Mouse (Mus musculus) MEL (cell line): ENCODE data around the gene Cttn. TPM values are rescaled to one million over a fixed set of nuclear protein-coding genes. Genes with fewer than 3 reads are reported as not detected.

Source experiments
- DNase-seq: peaks from one replicate; pipeline ENCODE4 v3.0.0; 2011; ENCODE audit warnings: low read depth, low spot score
- H3K27ac ChIP-seq: 2 replicates; pipeline ENCODE4 v1.5.1; 2012; ENCODE audit warnings: low read depth, mild to moderate bottlenecking, control low read depth, low read length, moderate library complexity; ENCODE audit not compliant: control insufficient read depth
- H3K27me3 ChIP-seq, 2 experiments: fragments of 150-350 bp in 1 of 2; sonication (generic) in 1 of 2; 2 replicates each; pipeline ENCODE4 v1.6.1; 2012; ENCODE audit warnings: low read length in 2 of 2, mild to moderate bottlenecking in 2 of 2, improper control_type of control experiment in 1 of 2, moderate library complexity in 1 of 2; ENCODE audit not compliant: insufficient read depth in 2 of 2, control insufficient read depth in 1 of 2
- H3K36me3 ChIP-seq, 2 experiments: 2 replicates each; pipeline ENCODE4 v1.6.1; 2012 to 2014; ENCODE audit warnings: low read length in 2 of 2, improper control_type of control experiment in 1 of 2, inconsistent platforms in 1 of 2, mild to moderate bottlenecking in 1 of 2; ENCODE audit not compliant: insufficient read depth in 2 of 2, control insufficient read depth in 1 of 2
- H3K4me1 ChIP-seq, 2 experiments: fragments of 150-350 bp in 1 of 2; sonication (generic) in 1 of 2; 2 replicates each; pipeline ENCODE4 v1.6.1; 2012; ENCODE audit warnings: low read length in 2 of 2, improper control_type of control experiment in 1 of 2, mild to moderate bottlenecking in 1 of 2; ENCODE audit not compliant: insufficient read depth in 2 of 2, control insufficient read depth in 1 of 2
- H3K4me3 ChIP-seq, 2 experiments: fragments of 150-350 bp in 1 of 2; sonication (generic) in 1 of 2; 2 replicates each; pipeline ENCODE4 v1.5.1; 2012; ENCODE audit warnings: low read depth in 2 of 2, low read length in 2 of 2, mild to moderate bottlenecking in 2 of 2, moderate library complexity in 2 of 2, control low read depth in 1 of 2, improper control_type of control experiment in 1 of 2; ENCODE audit not compliant: control insufficient read depth in 1 of 2, insufficient read depth in 1 of 2
- H3K79me2 ChIP-seq: 2 replicates; pipeline ENCODE4 v1.6.1; 2012; ENCODE audit warnings: mild to moderate bottlenecking, low read length, moderate library complexity; ENCODE audit not compliant: control insufficient read depth, poor library complexity, insufficient read depth
- H3K9ac ChIP-seq: 2 replicates; pipeline ENCODE4 v1.6.1; 2012; ENCODE audit warnings: low read depth, mild to moderate bottlenecking, control low read depth, low read length, moderate library complexity; ENCODE audit not compliant: control insufficient read depth, poor library complexity, severe bottlenecking
- H3K9me3 ChIP-seq: fragments of 150-350 bp; sonication (generic); replicated peaks from 2 replicates; pipeline ENCODE4 v1.6.1; 2012; ENCODE audit warnings: mild to moderate bottlenecking, low read length, improper control_type of control experiment, moderate library complexity; ENCODE audit not compliant: insufficient read depth
- CHD1 ChIP-seq: IDR thresholded peaks from 2 replicates; pipeline ENCODE4 v1.6.1; 2012; ENCODE audit warnings: low read depth, mild to moderate bottlenecking, inconsistent platforms, low read length, improper control_type of control experiment
- CHD2 ChIP-seq: IDR thresholded peaks from 2 replicates; pipeline ENCODE4 v1.6.1; 2011; ENCODE audit warnings: low read length, improper control_type of control experiment
- CTCF ChIP-seq, 3 experiments: IDR thresholded peaks in 2 of 3; conservative IDR thresholded peaks in 1 of 3; 2 replicates each; pipeline ENCODE4 v1.5.1; 2011 to 2012; ENCODE audit warnings: low read length in 3 of 3, low read depth in 2 of 3, mild to moderate bottlenecking in 2 of 3, improper control_type of control experiment in 1 of 3, inconsistent platforms in 1 of 3, mixed read lengths in 1 of 3, moderate library complexity in 1 of 3; ENCODE audit not compliant: control insufficient read depth in 1 of 3, insufficient read depth in 1 of 3, poor library complexity in 1 of 3, severe bottlenecking in 1 of 3
- E2F4 ChIP-seq: IDR thresholded peaks from 2 replicates; pipeline ENCODE4 v1.6.1; 2011; ENCODE audit warnings: low read depth, low read length, improper control_type of control experiment, borderline replicate concordance
- ETS1 ChIP-seq: IDR thresholded peaks from 2 replicates; pipeline ENCODE4 v1.6.1; 2012; ENCODE audit warnings: low read depth, mild to moderate bottlenecking, inconsistent platforms, low read length, improper control_type of control experiment, moderate library complexity
- GABPA ChIP-seq: IDR thresholded peaks from 2 replicates; pipeline ENCODE4 v1.6.1; 2012; ENCODE audit warnings: low read depth, mild to moderate bottlenecking, inconsistent platforms, low read length, improper control_type of control experiment, moderate library complexity
- GATA1 ChIP-seq: IDR thresholded peaks from 2 replicates; pipeline ENCODE4 v1.6.1; 2011; ENCODE audit warnings: low read depth, low read length, improper control_type of control experiment
- HCFC1 ChIP-seq: IDR thresholded peaks from 2 replicates; pipeline ENCODE4 v1.6.1; 2012; ENCODE audit warnings: low read depth, mild to moderate bottlenecking, inconsistent platforms, low read length, improper control_type of control experiment, moderate library complexity
- KAT2A ChIP-seq: conservative IDR thresholded peaks from 2 replicates; pipeline ENCODE4 v1.6.1; 2012; ENCODE audit warnings: low read depth, low read length, improper control_type of control experiment, inconsistent platforms
- MAFK ChIP-seq: IDR thresholded peaks from 2 replicates; pipeline ENCODE4 v1.6.1; 2011; ENCODE audit warnings: low read depth, mild to moderate bottlenecking, low read length, improper control_type of control experiment, borderline replicate concordance
- MAZ ChIP-seq: IDR thresholded peaks from 2 replicates; pipeline ENCODE4 v1.6.1; 2012; ENCODE audit warnings: low read depth, mild to moderate bottlenecking, inconsistent platforms, low read length, improper control_type of control experiment
- MEF2A ChIP-seq: IDR thresholded peaks from 2 replicates; pipeline ENCODE4 v1.6.1; 2014; ENCODE audit warnings: low read depth, mild to moderate bottlenecking, inconsistent platforms, low read length, improper control_type of control experiment; ENCODE audit not compliant: poor library complexity, insufficient replicate concordance, severe bottlenecking; ENCODE audit errors: extremely low read depth
- MXI1 ChIP-seq: IDR thresholded peaks from 2 replicates; pipeline ENCODE4 v1.6.1; 2011; ENCODE audit warnings: mild to moderate bottlenecking, low read depth, low read length, improper control_type of control experiment
- MYC ChIP-seq: IDR thresholded peaks from 2 replicates; pipeline ENCODE4 v1.6.1; 2011; ENCODE audit warnings: low read depth, mild to moderate bottlenecking, low read length, improper control_type of control experiment, moderate library complexity
- NELFE ChIP-seq: IDR thresholded peaks from 2 replicates; pipeline ENCODE4 v1.6.1; 2011; ENCODE audit warnings: low read depth, low read length, improper control_type of control experiment
- NRF1 ChIP-seq: IDR thresholded peaks from 2 replicates; pipeline ENCODE4 v1.6.1; 2014; ENCODE audit warnings: low read depth, mild to moderate bottlenecking, inconsistent platforms, low read length, improper control_type of control experiment, moderate library complexity; ENCODE audit not compliant: poor library complexity, insufficient read depth, severe bottlenecking
- POLR2A ChIP-seq, 2 experiments: IDR thresholded peaks; 2 replicates each; pipeline ENCODE4 v1.6.1; 2011 to 2012; ENCODE audit warnings: low read length in 2 of 2, mild to moderate bottlenecking in 2 of 2, control low read depth in 1 of 2, improper control_type of control experiment in 1 of 2, low read depth in 1 of 2, moderate library complexity in 1 of 2; ENCODE audit not compliant: control insufficient read depth in 1 of 2, insufficient read depth in 1 of 2, poor library complexity in 1 of 2
- POLR2AphosphoS2 ChIP-seq: IDR thresholded peaks from 2 replicates; pipeline ENCODE4 v1.6.1; 2011; ENCODE audit warnings: low read length, improper control_type of control experiment
- POLR2AphosphoS5 ChIP-seq: IDR thresholded peaks from 2 replicates; pipeline ENCODE4 v1.6.1; 2012; ENCODE audit warnings: low read depth, borderline replicate concordance, mild to moderate bottlenecking, inconsistent platforms, low read length, moderate library complexity, mixed read lengths
- RAD21 ChIP-seq: IDR thresholded peaks from 2 replicates; pipeline ENCODE4 v1.6.1; 2011; ENCODE audit warnings: mild to moderate bottlenecking, low read depth, low read length, improper control_type of control experiment
- RCOR1 ChIP-seq: IDR thresholded peaks from 2 replicates; pipeline ENCODE4 v1.6.1; 2012; ENCODE audit warnings: low read depth, mild to moderate bottlenecking, inconsistent platforms, low read length, improper control_type of control experiment
- SIN3A ChIP-seq: IDR thresholded peaks from 2 replicates; pipeline ENCODE4 v1.6.1; 2012; ENCODE audit warnings: low read length, improper control_type of control experiment, inconsistent platforms
- TAL1 ChIP-seq: IDR thresholded peaks from 2 replicates; pipeline ENCODE4 v1.6.1; 2012; ENCODE audit warnings: mild to moderate bottlenecking, inconsistent platforms, low read length, moderate library complexity, mixed read lengths
- TBP ChIP-seq: IDR thresholded peaks from 2 replicates; pipeline ENCODE4 v1.8.0; 2011; ENCODE audit warnings: low read depth, low read length, improper control_type of control experiment
- TCF12 ChIP-seq: IDR thresholded peaks from 2 replicates; pipeline ENCODE4 v1.6.1; 2014; ENCODE audit warnings: low read depth, mild to moderate bottlenecking, inconsistent platforms, low read length, improper control_type of control experiment, moderate library complexity
- USF2 ChIP-seq, 2 experiments: IDR thresholded peaks; 2 replicates each; pipeline ENCODE4 v1.6.1; 2011 to 2012; ENCODE audit warnings: improper control_type of control experiment in 2 of 2, low read length in 2 of 2, borderline replicate concordance in 1 of 2, inconsistent platforms in 1 of 2, low read depth in 1 of 2, mild to moderate bottlenecking in 1 of 2; ENCODE audit not compliant: insufficient read depth in 1 of 2
- ZC3H11A ChIP-seq: IDR thresholded peaks from 2 replicates; pipeline ENCODE4 v1.6.1; 2012; ENCODE audit warnings: low read depth, mild to moderate bottlenecking, inconsistent platforms, low read length, improper control_type of control experiment
- ZMIZ1 ChIP-seq: IDR thresholded peaks from 2 replicates; pipeline ENCODE4 v1.6.1; 2012; ENCODE audit warnings: low read depth, mild to moderate bottlenecking, inconsistent platforms, low read length, improper control_type of control experiment, moderate library complexity
- ZNF384 ChIP-seq: IDR thresholded peaks from 2 replicates; pipeline ENCODE4 v1.6.1; 2012; ENCODE audit warnings: low read depth, mild to moderate bottlenecking, inconsistent platforms, low read length, improper control_type of control experiment
- polyA plus RNA-seq, 2 experiments: library from polyadenylated mRNA; stranded (reverse) in 1 of 2; unstranded in 1 of 2; fragments of >175 nt in 1 of 2; fragments of >200 nt in 1 of 2; gene quantifications; 2 replicates each; pipeline versions ENCODE4 v1.2.1 to v1.2.4; 2012; ENCODE audit warnings: low replicate concordance in 2 of 2, low read depth in 1 of 2; ENCODE audit not compliant: insufficient read length in 2 of 2, insufficient read depth in 1 of 2, missing spikeins in 1 of 2
- total RNA-seq: library from RNA; depleted of rRNA; stranded (reverse); fragments of 300-350 nt; gene quantifications from 2 replicates; pipeline ENCODE4 v1.2.3, GENCODE M21; 2012

The Cttn gene
- total and polyA plus RNA-seq, 3 experiments, result 38.4 to 95.0 TPM; not detected in 1

DNA sequence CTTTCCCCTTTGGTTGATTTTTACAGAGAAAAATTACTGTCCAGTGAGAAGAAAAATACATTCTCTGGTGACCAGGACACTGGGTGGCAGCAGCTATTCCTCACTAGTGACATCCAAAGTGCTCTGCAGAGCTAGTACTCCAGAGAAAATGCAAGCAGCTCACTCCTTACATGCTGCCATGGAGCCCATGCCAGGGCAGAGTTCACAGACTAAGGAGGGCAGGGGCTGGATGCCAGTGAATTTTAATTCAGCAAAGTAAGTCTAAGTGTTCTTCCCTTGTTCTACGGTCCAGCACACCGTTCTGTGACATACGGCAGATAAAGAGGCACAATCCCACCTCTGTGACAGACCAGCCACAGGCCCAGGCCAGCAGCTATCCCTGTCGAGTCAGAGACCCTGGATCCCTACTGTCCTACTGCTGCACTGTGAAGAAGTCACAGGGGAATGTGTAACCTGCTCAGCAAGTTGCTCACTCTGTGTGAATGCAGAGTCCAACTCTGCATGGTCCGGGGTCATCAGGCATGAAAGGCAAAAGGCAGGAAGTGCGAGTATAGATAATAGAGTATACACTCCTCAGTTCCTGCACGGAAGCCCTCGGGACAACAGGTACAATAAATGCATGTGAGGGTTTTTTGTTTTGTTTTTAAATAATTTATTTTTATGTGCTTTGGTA, 19.5 kb upstream of the Cttn start:
- Histone ChIP-seq H3K9me3 (no peaks in the 10 kb centered on the region), H3K9ac (no peak overlapping the region), H3K4me1 (peaks cover 20 to 36% of the 10 kb centered on the region in 2 experiments), H3K79me2 (no peaks in the 10 kb centered on the region), H3K4me3 (no peak overlapping the region), H3K27me3 (no peaks in the 10 kb centered on the region), H3K27ac (no peak overlapping the region), H3K36me3 (peaks cover 11 to 34% of the 10 kb centered on the region in 2 experiments)
- no peak for TF ChIP-seq MXI1
- TF ChIP-seq TAL1, result no peak
- TF ChIP-seq MAFK, result no peak
- TF ChIP-seq POLR2AphosphoS2, result no peak
- TF ChIP-seq MAZ, result no peak
- no peak for TF ChIP-seq GATA1
- TF ChIP-seq KAT2A, result no peak
- no peak for TF ChIP-seq ZMIZ1
- TF ChIP-seq CHD1, result no peak
- no peak for TF ChIP-seq GABPA
- no peak for TF ChIP-seq MEF2A
- TF ChIP-seq HCFC1, result no peak
- no peak for TF ChIP-seq POLR2AphosphoS5
- TF ChIP-seq TCF12, result no peak
- TF ChIP-seq NELFE, result no peak
- TF ChIP-seq SIN3A, result no peak
- DNase-seq, result no peak

DNA sequence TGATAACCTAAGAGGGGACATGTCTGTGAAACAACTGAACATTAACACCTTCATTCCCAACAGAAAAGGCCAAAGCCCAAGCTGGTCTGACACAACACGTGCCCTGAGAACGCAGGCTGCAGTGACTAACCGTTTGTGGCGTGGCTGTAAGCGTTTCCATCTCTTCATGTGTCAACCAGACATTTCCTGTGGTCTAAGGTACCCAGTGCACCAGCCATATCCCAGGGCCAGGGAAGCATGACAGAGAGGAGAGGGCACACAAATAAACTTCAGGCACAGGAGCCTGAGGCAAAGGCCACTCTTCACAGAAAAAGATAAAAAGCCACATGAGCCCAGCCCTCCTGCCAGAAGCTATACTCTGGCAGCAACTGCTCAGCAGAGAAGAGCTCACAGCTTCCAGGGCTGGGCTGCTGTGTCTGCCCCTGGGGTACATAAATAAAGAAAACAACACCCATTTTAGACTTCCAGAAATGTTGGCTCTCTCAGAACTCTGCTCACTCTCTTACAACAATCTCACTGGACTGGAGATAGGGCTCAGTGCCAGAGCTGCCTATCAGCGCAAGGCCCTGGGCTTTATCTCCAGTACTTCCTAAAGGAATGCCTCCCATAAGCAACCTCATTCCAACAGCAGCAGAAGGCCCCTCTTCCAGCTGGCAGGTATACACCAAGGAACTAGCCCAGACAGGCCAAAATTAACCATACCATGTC, 18.4 kb upstream of the Cttn start:
- Histone ChIP-seq H3K9me3 (no peaks in the 10 kb centered on the region), H3K4me3 (no peak overlapping the region), H3K4me1 (peaks cover 17 to 30% of the 10 kb centered on the region in 2 experiments), H3K36me3 (peaks cover 13 to 27% of the 10 kb centered on the region in 2 experiments), H3K79me2 (no peaks in the 10 kb centered on the region), H3K9ac (no peak overlapping the region), H3K27ac (peak overlapping the region; percentile 39), H3K27me3 (no peaks in the 10 kb centered on the region)
- DNase-seq, result peak; percentile 43
- TF ChIP-seq MAFK, result no peak
- no peak for TF ChIP-seq MXI1
- no peak for TF ChIP-seq NRF1
- peak; percentile 18; the same call in 1 of the 2 replicates for TF ChIP-seq RCOR1
- no peak for TF ChIP-seq TBP
- no peak for TF ChIP-seq ZC3H11A
- TF ChIP-seq ZNF384, result no peak
- no peak for TF ChIP-seq ETS1
- peak; percentile 21; the same call in 1 of the 2 replicates for TF ChIP-seq SIN3A
- TF ChIP-seq TCF12, result peak; percentile 49
- TF ChIP-seq HCFC1, result no peak
- TF ChIP-seq MAZ, result no peak
- no peak for TF ChIP-seq RAD21
- no peak for TF ChIP-seq USF2 (IDR thresholded peaks at IDR 0.05; ENCODE audit: borderline replicate concordance in 1 of 2, insufficient read depth in 1 of 2, low read depth in 1 of 2, low read length in 2 of 2)
- no peak for TF ChIP-seq CHD2
- TF ChIP-seq E2F4, result no peak
- TF ChIP-seq POLR2A (IDR thresholded peaks at IDR 0.05; ENCODE audit: control insufficient read depth in 1 of 2, insufficient read depth in 1 of 2, low read depth in 1 of 2, low read length in 2 of 2, poor library complexity in 1 of 2), result no peak
- no peak for TF ChIP-seq CTCF (IDR thresholded peaks at IDR 0.05 in 2 of 3, conservative IDR thresholded peaks at IDR 0.05 in 1 of 3; ENCODE audit: control insufficient read depth in 1 of 3, insufficient read depth in 1 of 3, low read depth in 2 of 3, low read length in 3 of 3, poor library complexity in 1 of 3, severe bottlenecking in 1 of 3)
- TF ChIP-seq POLR2AphosphoS2, result no peak
- TF ChIP-seq GABPA, result no peak
- TF ChIP-seq GATA1, result peak; percentile 57
- no peak for TF ChIP-seq MYC
